Mouse (Mus musculus) thymus, adult 2 months (tissue): ENCODE measurements around the gene Lyzl6.

Source experiments
- CTCF ChIP-seq: fragments of 200-500 bp; IDR thresholded peaks from 2 replicates; pipeline ENCODE4 v1.5.1; 2012; ENCODE audit warnings: mild to moderate bottlenecking, control low read depth, low read length, moderate library complexity, borderline replicate concordance; ENCODE audit not compliant: control insufficient read depth, poor library complexity, insufficient read depth; ENCODE audit errors: extremely low read depth
- POLR2A ChIP-seq: fragments of 200-500 bp; IDR thresholded peaks from 2 replicates; pipeline ENCODE4 v1.6.1; 2012; ENCODE audit warnings: mild to moderate bottlenecking, low read length, control low read depth, moderate library complexity; ENCODE audit not compliant: control insufficient read depth, poor library complexity, insufficient read depth; ENCODE audit errors: extremely low read depth

- no peak for TF ChIP-seq CTCF
- no peak for TF ChIP-seq POLR2A
Observed at GRCm38 (mm10) chr11:103636261-103636660, 2.4 kb downstream of the Lyzl6 start.
